19 mouse cellular contexts compared by ENCODE assay signal in genomic region chr2:156566512-156566911, GRCm38 (mm10). TPM values are rescaled to one million over a fixed set of nuclear protein-coding genes. Genes with fewer than 3 reads are reported as not detected.
DNase-seq lines count a peak whose midpoint lies in the region; ATAC-seq lines count a peak whose summit lies in the region.
"Had no signal": no experiment of that assay in that cellular context is flagged by ENCODE, and none has a peak within 500 bp of the region (broad histone marks: within the 10 kb centered on the region; RNA-seq: fewer than 3 reads in every experiment).

No protein-coding gene starts in this region.

- no peaks in the 10 kb centered on the region for H3K27me3 ChIP-seq in kidney, embryonic 14.5 days (ENCODE audit: control insufficient read depth, insufficient read depth, low read length)
- H3K27me3 ChIP-seq: embryonic facial prominence, embryonic 15.5 days; heart, embryonic 13.5 days; hindbrain, embryonic 13.5 days; limb, embryonic 15.5 days; liver, embryonic 15.5 days had no signal

- DNase-seq in cerebellum, adult 18-20 months = peak; percentile 72 to 73
- no peak for DNase-seq in cerebellum, postnatal 14 days
- peak; percentile 51 for DNase-seq in kidney, postnatal 14 days
- DNase-seq in cerebellum, adult 9-10 months = peak; percentile 74
- DNase-seq in cerebellum, postnatal 36 days = peak; percentile 51
- no peak for DNase-seq in right cerebral cortex, postnatal 25 days
- DNase-seq: forebrain, postnatal 0 days; heart, adult 18-20 months; layer of hippocampus, postnatal 36 days; retina, postnatal 1 day; right cerebral cortex, postnatal 4 days; thymus, postnatal 25 days had no signal

- no peak overlapping the region for H3K9ac ChIP-seq in kidney, embryonic 14.5 days (ENCODE audit: low read depth, low read length)
- H3K9ac ChIP-seq: embryonic facial prominence, embryonic 15.5 days; forebrain, postnatal 0 days; heart, embryonic 13.5 days; hindbrain, embryonic 13.5 days; limb, embryonic 15.5 days; liver, embryonic 15.5 days had no signal

- peaks cover 40% of the 10 kb centered on the region for H3K36me3 ChIP-seq in kidney, embryonic 14.5 days (ENCODE audit: control insufficient read depth, insufficient read depth, low read length)

- H3K9me3 ChIP-seq in kidney, embryonic 14.5 days (ENCODE audit: control insufficient read depth, low read length) = no peaks in the 10 kb centered on the region
- H3K9me3 ChIP-seq: embryonic facial prominence, embryonic 15.5 days; heart, embryonic 13.5 days; hindbrain, embryonic 13.5 days; limb, embryonic 15.5 days; liver, embryonic 15.5 days had no signal

- no peak overlapping the region for H3K27ac ChIP-seq in kidney, embryonic 14.5 days (ENCODE audit: low read depth, low read length)
- H3K27ac ChIP-seq: embryonic facial prominence, embryonic 15.5 days; heart, embryonic 13.5 days; hindbrain, embryonic 13.5 days; limb, embryonic 15.5 days; liver, embryonic 15.5 days had no signal

- H3K4me3 ChIP-seq in kidney, embryonic 14.5 days (ENCODE audit: low read length) = no peak overlapping the region
- H3K4me3 ChIP-seq: embryonic facial prominence, embryonic 15.5 days; heart, embryonic 13.5 days; hindbrain, embryonic 13.5 days; limb, embryonic 15.5 days; liver, embryonic 15.5 days had no signal

- 87% methylated on average over 2 of the region's 2 CpGs for WGBS in kidney, embryonic 14.5 days

- H3K4me2 ChIP-seq in kidney, embryonic 14.5 days (replicated peaks; ENCODE audit: low read depth, low read length) = no peak overlapping the region
- H3K4me2 ChIP-seq: embryonic facial prominence, embryonic 15.5 days; heart, embryonic 13.5 days; hindbrain, embryonic 13.5 days; limb, embryonic 15.5 days; liver, embryonic 15.5 days; midbrain, embryonic 11.5 days had no signal

- no peaks in the 10 kb centered on the region for H3K4me1 ChIP-seq in kidney, embryonic 14.5 days (ENCODE audit: control insufficient read depth, insufficient read depth, low read length)
- H3K4me1 ChIP-seq: embryonic facial prominence, embryonic 15.5 days; heart, embryonic 13.5 days; hindbrain, embryonic 13.5 days had no signal

- ATAC-seq in kidney, embryonic 14.5 days (ENCODE audit: low FRiP score, low TSS enrichment) = no peak
- ATAC-seq: forebrain, postnatal 0 days had no signal

RNA-seq across cellular contexts. Expression of gene Aar2, which starts 19.1 kb away (rescaled TPM):
- 34.0 and 45.2 TPM in 2 replicates for polyA plus RNA-seq in kidney, embryonic 14.5 days (2014; fragmentation: Nextera tagmentation; extraction: Ambion mirVana)

RNA-seq across cellular contexts. Expression of gene Dlgap4, which starts 47.0 kb away (rescaled TPM):
- 77.7 and 78.6 TPM in 2 replicates for polyA plus RNA-seq in kidney, embryonic 14.5 days (2014; fragmentation: Nextera tagmentation; extraction: Ambion mirVana)

Comparison
In these comparisons a context has a peak if more than half of its experiments do, and no peak if none do; other contexts are left out.
1. DNase-seq: peak in cerebellum, adult 18-20 months (2 of 2), kidney, postnatal 14 days (single experiment), cerebellum, adult 9-10 months (single experiment) and cerebellum, postnatal 36 days (2 of 2); none in cerebellum, postnatal 14 days (0 of 2) and right cerebral cortex, postnatal 25 days (single experiment).